Mouse (Mus musculus) MEL (cell line): ENCODE measurements around the gene Alox5.

ENCODE experiments used
- CHD2 ChIP-seq: IDR thresholded peaks from 2 replicates; pipeline ENCODE4 v1.6.1; 2011; ENCODE audit warnings: low read length, improper control_type of control experiment
- CTCF ChIP-seq, 3 experiments: IDR thresholded peaks in 2 of 3; conservative IDR thresholded peaks in 1 of 3; 2 replicates each; pipeline ENCODE4 v1.5.1; 2011 to 2012; ENCODE audit warnings: low read length in 3 of 3, low read depth in 2 of 3, mild to moderate bottlenecking in 2 of 3, improper control_type of control experiment in 1 of 3, inconsistent platforms in 1 of 3, mixed read lengths in 1 of 3, moderate library complexity in 1 of 3; ENCODE audit not compliant: control insufficient read depth in 1 of 3, insufficient read depth in 1 of 3, poor library complexity in 1 of 3, severe bottlenecking in 1 of 3
- E2F4 ChIP-seq: IDR thresholded peaks from 2 replicates; pipeline ENCODE4 v1.6.1; 2011; ENCODE audit warnings: low read depth, low read length, improper control_type of control experiment, borderline replicate concordance
- KAT2A ChIP-seq: conservative IDR thresholded peaks from 2 replicates; pipeline ENCODE4 v1.6.1; 2012; ENCODE audit warnings: low read depth, low read length, improper control_type of control experiment, inconsistent platforms
- MAFK ChIP-seq: IDR thresholded peaks from 2 replicates; pipeline ENCODE4 v1.6.1; 2011; ENCODE audit warnings: low read depth, mild to moderate bottlenecking, low read length, improper control_type of control experiment, borderline replicate concordance
- POLR2A ChIP-seq, 2 experiments: IDR thresholded peaks; 2 replicates each; pipeline ENCODE4 v1.6.1; 2011 to 2012; ENCODE audit warnings: low read length in 2 of 2, mild to moderate bottlenecking in 2 of 2, control low read depth in 1 of 2, improper control_type of control experiment in 1 of 2, low read depth in 1 of 2, moderate library complexity in 1 of 2; ENCODE audit not compliant: control insufficient read depth in 1 of 2, insufficient read depth in 1 of 2, poor library complexity in 1 of 2
- RAD21 ChIP-seq: IDR thresholded peaks from 2 replicates; pipeline ENCODE4 v1.6.1; 2011; ENCODE audit warnings: mild to moderate bottlenecking, low read depth, low read length, improper control_type of control experiment
- USF1 ChIP-seq: IDR thresholded peaks from 2 replicates; pipeline ENCODE4 v1.6.1; 2014; ENCODE audit warnings: low read depth, mild to moderate bottlenecking, inconsistent platforms, low read length, improper control_type of control experiment, moderate library complexity
- USF2 ChIP-seq, 2 experiments: IDR thresholded peaks; 2 replicates each; pipeline ENCODE4 v1.6.1; 2011 to 2012; ENCODE audit warnings: improper control_type of control experiment in 2 of 2, low read length in 2 of 2, borderline replicate concordance in 1 of 2, inconsistent platforms in 1 of 2, low read depth in 1 of 2, mild to moderate bottlenecking in 1 of 2; ENCODE audit not compliant: insufficient read depth in 1 of 2
- ZKSCAN1 ChIP-seq: IDR thresholded peaks from 2 replicates; pipeline ENCODE4 v1.6.1; 2012; ENCODE audit warnings: low read depth, mild to moderate bottlenecking, inconsistent platforms, low read length, improper control_type of control experiment, moderate library complexity

GRCm38 (mm10) chr6:116380157-116380556 is 80.8 kb downstream of the Alox5 start:
- TF ChIP-seq ZKSCAN1 (no peak), CTCF (IDR thresholded peaks at IDR 0.05 in 2 of 3, conservative IDR thresholded peaks at IDR 0.05 in 1 of 3; ENCODE audit: control insufficient read depth in 1 of 3, insufficient read depth in 1 of 3, low read depth in 2 of 3, low read length in 3 of 3, poor library complexity in 1 of 3, severe bottlenecking in 1 of 3) (no peak), MAFK (no peak), USF1 (no peak), E2F4 (no peak), CHD2 (no peak), POLR2A (IDR thresholded peaks at IDR 0.05; ENCODE audit: control insufficient read depth in 1 of 2, insufficient read depth in 1 of 2, low read depth in 1 of 2, low read length in 2 of 2, poor library complexity in 1 of 2) (no peak), USF2 (IDR thresholded peaks at IDR 0.05; ENCODE audit: borderline replicate concordance in 1 of 2, insufficient read depth in 1 of 2, low read depth in 1 of 2, low read length in 2 of 2) (no peak), RAD21 (no peak), KAT2A (no peak)
